Mouse (Mus musculus) forebrain, embryonic 12.5 days (tissue): ENCODE data around the gene Pax6. TPM values are rescaled to one million over a fixed set of nuclear protein-coding genes. Genes with fewer than 3 reads are reported as not detected.

Experiments
- ATAC-seq: fragments of 200-750 bp; cut with Nextera tagmentation; 2 replicates; pipeline ENCODE4 v1.8.0; 2017; ENCODE audit warnings: moderate TSS enrichment; ENCODE audit not compliant: low FRiP score
- H3K27ac ChIP-seq: fragments of 300-500 bp; sonication (generic); 2 replicates; pipeline ENCODE4 v1.5.1; 2016; ENCODE audit warnings: mild to moderate bottlenecking
- H3K27me3 ChIP-seq: fragments of 300-500 bp; sonication (generic); 2 replicates; pipeline ENCODE4 v1.6.1; 2016; ENCODE audit warnings: mild to moderate bottlenecking
- H3K36me3 ChIP-seq: fragments of 300-500 bp; sonication (generic); replicated peaks from 2 replicates; pipeline ENCODE4 v1.6.1; 2016; ENCODE audit warnings: mild to moderate bottlenecking
- H3K4me1 ChIP-seq: fragments of 300-500 bp; sonication (generic); 2 replicates; pipeline ENCODE4 v1.6.1; 2016
- H3K4me2 ChIP-seq: fragments of 300-500 bp; sonication (generic); 2 replicates; pipeline ENCODE4 v1.6.1; 2016; ENCODE audit warnings: mild to moderate bottlenecking, moderate library complexity
- H3K4me3 ChIP-seq: fragments of 300-500 bp; sonication (generic); replicated peaks from 2 replicates; pipeline ENCODE4 v1.5.1; 2016; ENCODE audit warnings: mild to moderate bottlenecking
- H3K9ac ChIP-seq: fragments of 300-500 bp; sonication (generic); 2 replicates; pipeline ENCODE4 v1.6.1; 2016; ENCODE audit warnings: mild to moderate bottlenecking
- H3K9me3 ChIP-seq: fragments of 300-500 bp; sonication (generic); 2 replicates; pipeline ENCODE4 v1.6.1; 2016
- WGBS: fragments of 180-500 bp; shearing (Covaris S2); methylation state at CpG from one replicate; pipeline ENCODE4 v1.1.7; 2016; 5-methylcytosine and 5-hydroxymethylcytosine counted together
- polyA plus RNA-seq: library from polyadenylated mRNA; unstranded; fragments of >200 nt; fragmentation: Nextera tagmentation; extraction: Ambion mirVana; gene quantifications from 2 replicates; pipeline ENCODE4 v1.2.1, GENCODE M21; 2016

Pax6 gene
- polyA plus RNA-seq, 1 experiment from 2014 or later = 111 TPM

DNA sequence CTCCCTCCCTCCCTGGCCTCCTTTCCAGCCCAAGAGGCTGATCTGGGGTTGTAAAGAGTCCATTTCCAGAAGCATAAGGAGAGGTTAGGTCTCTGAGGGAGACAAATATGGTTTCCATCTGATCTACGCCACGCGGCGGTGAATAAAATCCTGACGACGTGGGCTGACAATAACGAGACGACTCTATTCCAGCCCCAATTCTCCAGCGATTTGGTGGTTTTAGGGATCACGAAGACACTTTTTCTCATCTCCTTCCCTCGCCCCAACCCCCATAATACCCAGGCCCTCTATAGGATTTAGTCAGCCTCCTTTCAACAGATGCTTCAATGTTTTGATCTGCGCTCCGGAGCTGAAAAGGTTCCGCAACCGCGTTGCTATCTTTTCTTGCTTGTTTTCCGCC lies 19.3 kb downstream of the Pax6 start:
- no peaks in the 10 kb centered on the region for H3K9me3 ChIP-seq
- H3K4me1 ChIP-seq = peaks cover 69% of the 10 kb centered on the region
- peaks cover 68% of the 10 kb centered on the region for H3K27me3 ChIP-seq
- peaks cover 34% of the 10 kb centered on the region for H3K36me3 ChIP-seq
- H3K4me2 ChIP-seq = peak overlapping the region; percentile 59
- peak overlapping the region; percentile 53 for H3K9ac ChIP-seq
- H3K4me3 ChIP-seq = peak overlapping the region; percentile 28
- H3K27ac ChIP-seq = peak overlapping the region; percentile 91
- WGBS = 2% methylated on average over 17 of the region's 17 CpGs
- ATAC-seq = no peak; the same call in 1 of the 2 replicates

DNA sequence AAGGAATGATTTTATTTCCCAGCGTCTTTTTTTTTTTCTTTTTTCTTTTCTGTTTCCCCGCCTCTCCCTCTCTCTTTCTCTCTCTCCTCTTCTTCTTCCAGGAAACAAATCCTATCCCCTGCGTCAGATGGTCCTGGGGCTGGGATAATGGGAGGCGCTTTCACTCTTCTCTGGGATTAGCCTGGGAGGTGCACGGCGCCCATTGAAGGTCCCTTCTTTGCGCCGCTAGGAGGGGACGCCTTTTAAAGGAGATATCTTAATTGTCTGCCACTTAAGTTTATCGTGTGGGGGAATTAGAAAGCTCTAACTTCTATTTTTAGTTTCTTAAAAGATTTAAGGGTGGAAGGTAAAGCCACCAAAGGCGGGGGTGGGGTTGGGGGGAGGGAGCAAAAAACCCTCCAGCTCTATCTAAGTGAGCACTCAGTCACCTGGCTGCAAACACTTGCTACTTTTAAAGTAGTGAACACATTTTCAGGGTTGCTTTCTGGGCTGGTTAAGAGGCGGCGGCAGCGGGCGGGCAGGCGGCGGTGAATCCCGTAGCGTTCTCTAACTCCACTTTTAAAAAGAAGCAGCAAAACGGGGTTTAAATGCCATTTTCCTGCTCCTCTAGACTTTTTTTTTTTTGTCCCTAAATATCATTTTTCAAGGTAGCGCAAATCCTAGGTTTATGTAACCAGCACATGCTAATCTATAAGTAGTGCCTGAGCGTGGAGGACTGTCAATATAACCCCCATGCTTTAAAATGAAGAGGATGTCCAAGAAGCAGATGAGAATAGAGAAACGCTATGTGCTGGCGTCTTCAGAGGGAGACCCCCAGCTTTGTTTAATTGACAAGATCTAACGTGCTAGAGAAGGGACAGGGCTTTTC lies 20.0 kb downstream of the Pax6 start:
- WGBS = under 1% methylated on average over 25 of the region's 25 CpGs
- H3K36me3 ChIP-seq = peaks cover 38% of the 10 kb centered on the region
- H3K4me2 ChIP-seq = peak overlapping the region; percentile 59
- peaks cover 68% of the 10 kb centered on the region for H3K27me3 ChIP-seq
- H3K9ac ChIP-seq = peak overlapping the region; percentile 45
- H3K27ac ChIP-seq = peak overlapping the region; percentile 91
- ATAC-seq = no peak
- H3K4me1 ChIP-seq = peaks cover 66% of the 10 kb centered on the region
- no peaks in the 10 kb centered on the region for H3K9me3 ChIP-seq
- H3K4me3 ChIP-seq = peak overlapping the region; percentile 28

DNA sequence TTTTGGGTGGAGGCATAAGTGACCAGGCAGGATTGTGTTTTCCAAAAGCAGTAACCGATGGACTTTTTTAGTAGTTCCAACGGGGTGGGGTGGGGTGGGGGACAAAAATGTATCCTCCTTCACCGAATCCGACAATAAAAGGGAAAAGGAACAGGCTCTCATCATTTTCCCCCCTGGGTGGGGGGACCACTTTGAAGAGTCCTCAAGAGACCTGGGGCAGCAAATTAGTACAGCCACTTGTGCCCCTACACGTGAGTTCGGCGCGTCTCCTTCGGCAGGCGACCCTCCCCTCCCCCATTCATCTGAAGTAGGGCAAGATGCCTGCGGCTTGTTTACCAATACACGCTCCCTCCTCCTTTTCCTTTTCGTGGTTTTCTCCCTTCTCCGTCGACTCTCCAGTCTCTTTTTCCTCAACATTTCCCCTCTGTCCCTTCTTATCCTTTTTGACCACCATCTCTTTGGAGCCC lies 20.6 kb downstream of the Pax6 start:
- H3K9ac ChIP-seq = peak overlapping the region; percentile 48
- H3K27ac ChIP-seq = peak overlapping the region; percentile 91
- no peaks in the 10 kb centered on the region for H3K9me3 ChIP-seq
- peaks cover 38% of the 10 kb centered on the region for H3K36me3 ChIP-seq
- H3K27me3 ChIP-seq = peaks cover 66% of the 10 kb centered on the region
- WGBS = 0% methylated on average over 15 of the region's 15 CpGs
- peak overlapping the region; percentile 28 for H3K4me3 ChIP-seq
- peaks cover 61% of the 10 kb centered on the region for H3K4me1 ChIP-seq
- H3K4me2 ChIP-seq = peak overlapping the region; percentile 59
- ATAC-seq = peak; percentile 13; the same call in 1 of the 2 replicates

DNA sequence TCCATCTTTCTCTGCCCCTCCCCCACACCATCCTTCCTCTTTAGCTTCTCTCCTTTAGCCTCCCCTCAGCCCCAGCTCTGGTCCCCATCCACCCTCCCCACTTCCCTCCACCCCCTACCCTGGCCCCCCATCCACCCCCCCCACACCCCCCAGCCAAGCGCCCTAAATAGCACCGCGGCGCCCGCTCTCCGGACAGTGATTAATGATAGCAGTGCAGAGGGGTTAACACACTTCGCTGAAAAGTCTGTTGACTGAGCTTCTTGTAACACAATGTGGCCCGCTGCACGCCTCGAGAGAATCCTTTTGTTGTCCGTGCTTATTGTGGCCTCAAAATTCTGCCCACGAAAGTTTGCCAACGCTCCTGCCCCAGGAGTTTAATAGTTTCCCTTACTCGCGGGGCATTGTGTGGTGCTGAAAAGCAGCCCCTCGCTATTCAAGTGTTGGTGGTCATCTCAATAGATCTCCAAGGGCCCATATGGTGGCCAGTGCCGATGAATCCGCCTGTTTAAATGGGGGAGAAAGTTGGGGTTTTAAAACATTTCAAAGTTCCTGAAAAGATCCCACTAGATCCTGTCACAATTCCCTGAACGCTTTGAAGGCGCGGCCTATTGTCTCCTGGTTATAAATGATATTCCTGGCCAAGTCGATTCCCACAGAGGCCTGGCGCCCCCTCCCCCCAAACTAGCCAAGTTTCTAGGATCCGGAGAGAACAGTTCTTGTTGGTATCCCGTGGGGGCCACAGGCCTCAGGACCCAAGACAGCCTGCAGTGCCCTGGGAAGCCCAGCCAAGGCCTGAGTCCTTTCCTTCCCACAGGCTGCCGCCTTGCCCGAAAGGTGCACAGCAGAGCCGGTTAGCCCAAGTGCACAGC lies 21.3 kb downstream of the Pax6 start:
- H3K4me1 ChIP-seq = peaks cover 61% of the 10 kb centered on the region

DNA sequence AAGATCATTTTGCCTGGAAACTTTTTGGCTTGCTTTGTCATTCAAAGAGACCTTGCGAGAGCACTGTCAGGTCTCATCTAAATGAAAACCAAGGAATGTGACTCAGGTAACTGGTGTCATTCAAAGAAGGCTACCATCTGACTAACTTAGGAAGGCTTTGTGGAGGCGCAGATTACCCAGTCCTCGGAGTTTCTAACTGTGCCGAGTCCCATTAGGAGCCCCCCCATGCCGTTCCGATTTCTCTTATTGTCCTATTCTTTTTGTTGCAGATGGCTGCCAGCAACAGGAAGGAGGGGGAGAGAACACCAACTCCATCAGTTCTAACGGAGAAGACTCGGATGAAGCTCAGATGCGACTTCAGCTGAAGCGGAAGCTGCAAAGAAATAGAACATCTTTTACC lies 22.6 kb downstream of the Pax6 start:
- H3K9me3 ChIP-seq = no peaks in the 10 kb centered on the region
- H3K27me3 ChIP-seq = peaks cover 52% of the 10 kb centered on the region
- peaks cover 51% of the 10 kb centered on the region for H3K4me1 ChIP-seq
- WGBS = 13% methylated on average over 10 of the region's 10 CpGs
- H3K27ac ChIP-seq = 0 out of 2 replicates have a peak overlapping the region, but pooled peaks have one; percentile 36
- H3K4me2 ChIP-seq = no peak overlapping the region
- H3K36me3 ChIP-seq = peaks cover 40% of the 10 kb centered on the region
- no peak overlapping the region for H3K4me3 ChIP-seq
- ATAC-seq = no peak
- no peak overlapping the region; the same call in 1 of the 2 replicates for H3K9ac ChIP-seq

More for the DNA sequence above, 21.3 kb downstream of the Pax6 start:
- ATAC-seq = peak; percentile 37
- H3K9ac ChIP-seq = peak overlapping the region; percentile 48
- peaks cover 42% of the 10 kb centered on the region for H3K36me3 ChIP-seq
- H3K9me3 ChIP-seq = no peaks in the 10 kb centered on the region
- H3K4me2 ChIP-seq = peak overlapping the region; percentile 59
- H3K27ac ChIP-seq = peak overlapping the region; percentile 91
- H3K4me3 ChIP-seq = peak overlapping the region; percentile 28
- under 1% methylated on average over 28 of the region's 28 CpGs for WGBS
- peaks cover 62% of the 10 kb centered on the region for H3K27me3 ChIP-seq

DNA sequence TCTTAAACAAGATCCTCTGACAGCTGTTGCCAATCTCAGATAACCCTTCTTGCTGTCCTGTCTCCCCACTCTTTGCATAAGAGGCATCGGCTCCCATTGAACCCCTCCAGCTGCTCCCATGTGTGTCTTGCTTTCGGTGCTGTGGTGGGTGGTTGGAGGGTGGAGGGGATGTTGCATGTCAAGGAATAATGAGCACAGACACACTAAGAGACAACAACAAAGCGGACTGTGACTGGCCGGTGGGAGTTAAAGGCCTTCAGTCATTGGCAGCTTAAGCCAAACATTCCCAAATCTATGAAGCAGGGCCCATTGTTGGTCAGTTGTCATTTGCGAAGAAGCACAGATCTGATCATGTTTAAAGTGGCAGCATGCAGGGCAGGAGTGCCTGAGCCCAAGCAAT lies 29.0 kb downstream of the Pax6 start:
- no peak for ATAC-seq
- Histone ChIP-seq H3K9ac (no peak overlapping the region), H3K4me3 (no peak overlapping the region), H3K27ac (peak overlapping the region; percentile 59), H3K36me3 (peaks cover 41% of the 10 kb centered on the region), H3K4me1 (peaks cover 4% of the 10 kb centered on the region; the same call in 1 of the 2 replicates), H3K27me3 (peaks cover 10% of the 10 kb centered on the region), H3K9me3 (no peaks in the 10 kb centered on the region), H3K4me2 (no peak overlapping the region)
- 44% methylated on average over 5 of the region's 5 CpGs for WGBS

DNA sequence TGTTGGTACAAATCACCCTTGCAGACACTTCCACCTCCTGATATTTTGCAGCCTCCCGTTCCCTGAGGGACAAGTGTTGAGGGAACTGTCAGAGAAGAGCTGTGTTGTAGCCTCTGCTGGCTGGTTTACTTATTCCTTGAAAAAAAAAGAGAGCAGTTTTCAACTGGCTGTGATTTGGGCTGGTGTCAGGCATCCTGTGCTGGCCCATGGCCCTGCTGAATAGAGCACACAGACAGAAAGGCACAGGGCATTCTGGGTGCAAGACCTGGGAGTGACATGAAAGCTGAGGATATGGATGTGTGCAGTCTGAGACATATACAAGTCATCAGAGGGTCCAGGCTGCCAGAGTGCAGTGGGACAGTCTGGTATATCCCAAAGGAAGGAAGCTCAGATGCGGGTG lies 29.9 kb downstream of the Pax6 start:
- Histone ChIP-seq H3K27ac (no peak overlapping the region; the same call in 1 of the 2 replicates), H3K27me3 (0 out of 2 replicates have a peak, but pooled peaks cover 5% of the 10 kb centered on the region), H3K9me3 (no peaks in the 10 kb centered on the region), H3K9ac (no peak overlapping the region), H3K36me3 (peaks cover 34% of the 10 kb centered on the region), H3K4me1 (peaks cover 4% of the 10 kb centered on the region; the same call in 1 of the 2 replicates), H3K4me2 (no peak overlapping the region), H3K4me3 (no peak overlapping the region)
- WGBS = 72% methylated on average over 2 of the region's 2 CpGs
- peak; percentile 43 for ATAC-seq

DNA sequence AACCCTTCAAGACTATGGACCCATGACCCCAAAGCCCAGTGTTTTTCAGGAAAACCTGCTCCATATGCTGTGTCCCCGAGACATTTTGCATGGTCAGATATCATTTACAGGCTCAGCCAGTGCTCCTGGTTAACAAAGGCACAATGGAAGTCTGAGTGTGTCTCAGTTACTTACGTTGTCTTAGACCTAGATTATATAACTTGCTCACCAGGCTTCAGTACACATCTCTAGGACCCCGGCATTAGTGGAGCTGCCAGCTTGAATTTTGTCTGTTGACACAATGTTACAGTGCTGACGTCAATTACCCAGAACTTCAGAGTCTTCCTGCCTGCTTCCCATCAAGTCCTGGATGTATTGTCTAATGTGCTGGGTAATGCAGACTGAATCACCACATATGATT lies 33.1 kb downstream of the Pax6 start:
- Histone ChIP-seq H3K36me3 (peaks cover 11% of the 10 kb centered on the region), H3K27me3 (no peaks in the 10 kb centered on the region), H3K4me1 (peaks cover 4% of the 10 kb centered on the region; the same call in 1 of the 2 replicates), H3K9ac (no peak overlapping the region), H3K27ac (peak overlapping the region; percentile 26; the same call in 1 of the 2 replicates), H3K4me2 (no peak overlapping the region), H3K4me3 (no peak overlapping the region), H3K9me3 (no peaks in the 10 kb centered on the region)
- ATAC-seq = no peak
- 61% methylated on average over 4 of the region's 4 CpGs for WGBS

DNA sequence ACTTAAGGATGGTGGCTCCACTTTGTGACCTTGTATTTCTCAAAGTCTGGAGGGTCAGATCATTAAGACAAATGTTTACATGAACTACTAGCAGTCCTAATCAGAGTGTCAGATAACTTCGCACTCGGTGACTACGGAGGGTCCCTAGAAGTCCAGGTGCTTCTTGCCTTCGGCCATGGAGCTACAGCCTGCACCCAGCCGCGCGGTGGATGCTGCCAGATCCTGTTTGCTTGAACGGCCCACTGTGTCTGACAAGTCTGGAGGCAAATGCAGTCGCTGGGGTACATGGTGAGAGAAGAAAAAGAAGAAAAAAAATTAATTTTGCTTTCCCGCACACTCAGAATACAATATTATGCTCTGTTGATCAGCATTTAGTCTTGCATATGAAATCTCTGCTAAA lies 33.9 kb downstream of the Pax6 start:
- no peak; the same call in 1 of the 2 replicates for ATAC-seq
- 72% methylated on average over 10 of the region's 10 CpGs for WGBS
- Histone ChIP-seq H3K9me3 (no peaks in the 10 kb centered on the region), H3K36me3 (peaks cover 11% of the 10 kb centered on the region), H3K4me3 (no peak overlapping the region), H3K27ac (no peak overlapping the region), H3K27me3 (no peaks in the 10 kb centered on the region), H3K4me2 (no peak overlapping the region), H3K4me1 (peaks cover 3% of the 10 kb centered on the region; the same call in 1 of the 2 replicates), H3K9ac (no peak overlapping the region)

DNA sequence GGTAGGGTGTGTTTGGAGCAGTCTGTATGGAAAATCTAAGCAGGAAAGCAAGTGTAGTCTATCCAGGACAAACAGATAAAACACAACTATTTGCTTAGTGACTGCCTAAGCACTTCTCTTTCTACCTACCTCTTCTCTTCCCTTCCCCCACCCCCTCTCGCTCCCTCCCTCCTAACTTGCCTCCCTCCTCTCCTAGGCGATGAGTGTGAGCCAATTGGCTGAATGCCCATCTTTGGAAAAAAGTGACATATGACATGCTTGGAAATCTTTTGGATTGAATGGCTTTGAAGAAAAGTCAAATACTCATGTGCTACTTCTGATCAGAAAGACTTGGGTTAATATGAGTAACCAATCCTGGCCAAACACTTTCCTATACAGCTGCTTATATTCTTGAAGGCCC lies 36.6 kb downstream of the Pax6 start:
- H3K27ac ChIP-seq = no peak overlapping the region

DNA sequence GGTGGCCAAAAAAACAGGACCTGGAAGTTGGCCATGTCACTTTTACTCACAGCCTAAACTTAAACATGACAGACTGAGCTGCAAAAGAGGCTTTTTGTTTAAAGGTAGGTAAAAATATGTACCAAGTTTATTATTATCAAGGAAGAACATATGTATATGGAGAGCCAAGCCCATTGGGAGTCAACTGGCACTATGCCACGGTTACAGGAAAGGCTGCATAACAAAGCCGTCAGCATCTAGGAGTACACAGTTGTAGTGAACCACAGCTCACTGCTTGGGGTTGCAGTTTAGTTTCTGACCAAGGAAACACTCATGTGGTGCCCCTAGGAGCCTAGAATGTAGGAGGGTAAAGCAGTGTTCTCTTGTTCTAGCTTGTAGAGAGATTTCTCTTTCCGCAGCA lies 40.4 kb downstream of the Pax6 start:
- Histone ChIP-seq H3K9me3 (no peaks in the 10 kb centered on the region), H3K27me3 (peaks cover 8% of the 10 kb centered on the region; the same call in 1 of the 2 replicates), H3K9ac (no peak overlapping the region), H3K4me3 (no peak overlapping the region), H3K27ac (no peak overlapping the region), H3K4me2 (no peak overlapping the region), H3K4me1 (no peaks in the 10 kb centered on the region; the same call in 1 of the 2 replicates), H3K36me3 (no peaks in the 10 kb centered on the region)
- WGBS = 87% methylated on average over 3 of the region's 3 CpGs
- no peak for ATAC-seq

More for the DNA sequence above, 36.6 kb downstream of the Pax6 start:
- Histone ChIP-seq H3K36me3 (no peaks in the 10 kb centered on the region), H3K4me3 (no peak overlapping the region), H3K27me3 (no peaks in the 10 kb centered on the region), H3K9ac (no peak overlapping the region), H3K9me3 (no peaks in the 10 kb centered on the region), H3K4me2 (no peak overlapping the region), H3K4me1 (no peaks in the 10 kb centered on the region; the same call in 1 of the 2 replicates)
- 50% methylated on average over 2 of the region's 2 CpGs for WGBS
- no peak for ATAC-seq

DNA sequence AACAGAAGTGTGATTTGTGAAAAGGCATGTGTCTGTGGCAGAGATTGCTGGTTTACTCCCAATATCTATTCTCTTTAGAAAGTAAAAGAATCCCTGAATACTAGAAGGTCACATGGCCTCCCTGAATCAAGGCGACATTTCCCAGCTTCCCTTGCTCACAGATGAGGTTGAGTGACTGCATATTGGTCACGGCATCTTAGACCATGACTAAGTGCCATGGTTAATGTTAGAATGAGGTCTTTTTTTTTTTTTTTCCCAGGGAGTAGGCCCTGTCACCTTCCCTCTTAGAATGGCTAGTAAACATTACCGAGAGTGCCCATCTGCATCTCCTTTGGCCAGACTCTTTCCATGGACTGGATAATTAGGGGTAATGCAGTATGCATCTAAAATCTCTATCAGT lies 41.8 kb downstream of the Pax6 start:
- Histone ChIP-seq H3K9me3 (no peaks in the 10 kb centered on the region), H3K27ac (no peak overlapping the region), H3K9ac (no peak overlapping the region), H3K4me3 (no peak overlapping the region), H3K4me2 (no peak overlapping the region), H3K27me3 (peaks cover 13% of the 10 kb centered on the region), H3K36me3 (no peaks in the 10 kb centered on the region), H3K4me1 (peaks cover 8% of the 10 kb centered on the region; the same call in 1 of the 2 replicates)
- 88% methylated on average over 3 of the region's 3 CpGs for WGBS
- ATAC-seq = no peak
